Mouse (Mus musculus): ENCODE results near the gene Eps8l2. TPM values are rescaled to one million over a fixed set of nuclear protein-coding genes. Genes with fewer than 3 reads are reported as not detected.
A peak's percentile ranks its signal among the peaks of the same experiment; 100 is the strongest.

Gene Eps8l2
- polyA plus RNA-seq (2014; fragmentation: Nextera tagmentation; extraction: Ambion mirVana): 20.0 and 22.4 TPM in 2 replicates

DNA sequence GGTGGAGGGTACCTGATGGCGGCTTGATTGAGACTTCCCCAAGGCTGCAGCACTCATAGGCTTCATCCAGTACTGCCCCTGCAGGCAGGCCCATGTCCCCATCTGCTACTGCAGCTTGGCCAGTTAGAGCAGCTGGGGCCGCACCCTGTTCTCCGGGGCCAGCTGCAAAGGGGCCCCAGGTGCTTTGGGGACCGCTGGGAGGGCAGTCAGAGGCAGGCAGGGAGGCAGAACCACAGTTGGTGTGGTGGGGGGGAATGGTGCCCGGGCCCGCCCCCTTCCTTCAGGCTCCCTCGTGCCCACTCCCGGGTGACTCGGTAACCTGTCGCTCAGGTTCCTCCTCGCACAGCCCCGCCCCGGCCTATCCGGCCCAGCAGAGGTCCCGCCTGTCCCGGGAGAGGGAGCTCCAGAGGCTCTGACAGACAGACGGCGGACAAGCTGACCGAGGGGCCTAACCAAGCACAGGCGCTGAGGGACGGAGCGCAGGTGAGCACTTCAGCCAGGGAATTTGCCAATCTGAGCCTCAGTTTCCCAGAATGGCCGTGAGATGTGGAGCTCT, at the start of gene Eps8l2:
Eps8l2 (plus strand) TSS at position 305 of the 556 bp plus-strand sequence.
- Histone ChIP-seq H3K36me3 (ENCODE audit: insufficient read depth) (peaks cover 13% of the 10 kb centered on the region; the same call in 1 of the 2 replicates), H3K4me1 (ENCODE audit: insufficient read depth) (no peaks in the 10 kb centered on the region; the same call in 1 of the 2 replicates), H3K9ac (peak within 1 kb of the TSS; percentile 50), H3K27me3 (ENCODE audit: insufficient read depth, low read length) (no peaks in the 10 kb centered on the region; the same call in 1 of the 2 replicates), H3K9me3 (ENCODE audit: low read depth, low read length) (no peaks in the 10 kb centered on the region), H3K4me3 (ENCODE audit: low read depth, low read length) (peak within 1 kb of the TSS; percentile 29), H3K4me2 (peak within 1 kb of the TSS; percentile 56), H3K27ac (ENCODE audit: low read depth) (peak within 1 kb of the TSS; percentile 71; the same call in 1 of the 2 replicates)
- peak; percentile 84 for ATAC-seq (ENCODE audit: insufficient read depth)
- peak; percentile 61 for DNase-seq
- TF ChIP-seq CTCF (IDR thresholded peaks at IDR 0.05; ENCODE audit: low read depth): peak; percentile 40
- WGBS: 4% methylated on average over 23 of the region's 23 CpGs

DNA sequence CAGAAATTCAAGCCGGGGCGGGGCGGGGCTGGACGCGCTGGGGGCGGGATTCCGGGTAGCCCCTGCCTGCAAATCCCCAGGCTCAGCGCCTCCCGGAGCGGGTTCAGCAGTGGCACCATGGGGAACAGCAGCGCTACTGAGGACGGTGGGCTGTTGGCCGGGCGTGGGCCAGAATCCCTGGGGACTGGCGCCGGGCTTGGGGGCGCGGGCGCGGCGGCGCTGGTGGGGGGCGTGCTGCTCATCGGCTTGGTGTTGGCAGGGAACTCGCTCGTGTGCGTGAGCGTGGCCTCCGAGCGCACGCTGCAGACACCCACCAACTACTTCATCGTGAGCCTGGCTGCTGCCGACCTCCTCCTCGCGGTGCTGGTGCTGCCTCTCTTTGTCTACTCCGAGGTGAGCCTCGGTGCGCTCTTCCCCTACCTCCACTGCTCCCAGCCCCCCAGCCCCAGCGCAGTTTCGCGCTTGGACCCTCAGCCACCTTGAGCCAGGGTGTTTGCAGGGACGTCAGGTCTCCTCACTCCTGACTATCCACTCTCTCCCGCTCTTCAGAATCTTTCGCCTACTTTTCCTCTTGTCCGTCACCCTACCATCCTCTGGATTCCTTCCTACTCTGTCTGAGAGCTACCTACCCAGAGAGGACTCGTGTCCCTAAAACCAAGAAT, 46.6 kb upstream of the Eps8l2 start, which contains the start of gene Drd4:
Drd4 (plus strand) TSS at position 86 of the 662 bp plus-strand sequence.
- 2% methylated on average over 46 of the region's 46 CpGs for WGBS
- DNase-seq: peak; percentile 78
- no peaks in the 10 kb centered on the region for H3K9me3 ChIP-seq (ENCODE audit: low read depth, low read length)

DNA sequence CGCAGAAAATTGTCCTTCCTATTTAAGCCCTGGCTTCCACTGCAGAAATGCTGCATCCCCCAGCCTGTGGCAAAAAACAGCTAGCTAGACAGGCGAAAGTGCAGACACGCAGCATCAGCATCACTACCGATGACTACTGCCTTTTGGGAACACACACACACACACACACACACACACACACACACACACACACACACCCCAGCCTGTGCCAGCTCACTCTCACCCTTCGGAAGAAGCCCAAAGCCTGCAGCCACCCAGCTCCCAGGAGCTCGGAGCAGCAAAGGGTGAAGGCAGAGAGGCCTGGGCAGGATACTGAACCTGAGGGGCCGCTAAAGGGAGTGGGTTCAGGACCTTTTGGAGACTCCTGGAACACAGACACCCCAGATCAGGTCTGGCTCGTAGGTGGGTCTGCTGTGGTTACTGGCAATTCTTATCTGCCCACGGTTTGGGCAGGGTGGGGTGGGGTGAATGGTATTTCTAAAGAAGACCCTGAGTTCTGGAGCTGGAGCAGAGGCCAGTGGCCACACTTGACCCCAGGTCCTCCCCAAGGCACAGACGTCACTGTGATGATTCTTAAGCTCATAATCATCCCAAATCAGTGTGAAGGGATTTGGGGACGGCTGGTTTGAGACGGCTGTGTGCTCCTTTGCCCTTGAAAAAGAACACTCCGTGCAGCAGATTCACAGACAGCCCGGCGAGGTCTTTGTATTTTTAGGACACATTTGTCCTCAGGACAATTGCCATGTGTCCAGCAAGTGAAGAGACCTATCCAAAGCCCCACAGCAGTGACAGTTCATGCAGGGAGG, 45.9 kb upstream of the Eps8l2 start:
- Histone ChIP-seq H3K9ac (no peak overlapping the region), H3K27ac (ENCODE audit: low read depth) (no peak overlapping the region), H3K4me1 (ENCODE audit: insufficient read depth) (peaks cover 11% of the 10 kb centered on the region), H3K4me2 (peak overlapping the region; percentile 86), H3K27me3 (ENCODE audit: insufficient read depth, low read length) (peaks cover 50% of the 10 kb centered on the region), H3K4me3 (ENCODE audit: low read depth, low read length) (no peak overlapping the region), H3K9me3 (ENCODE audit: low read depth, low read length) (no peaks in the 10 kb centered on the region), H3K36me3 (ENCODE audit: insufficient read depth) (peaks cover 13% of the 10 kb centered on the region; the same call in 1 of the 2 replicates)
- ATAC-seq (ENCODE audit: insufficient read depth) (no peak), DNase-seq (peak; percentile 22)
- 37% methylated on average over 15 of the region's 15 CpGs for WGBS
- no peak for TF ChIP-seq CTCF (IDR thresholded peaks at IDR 0.05; ENCODE audit: low read depth)

More for the DNA sequence above, 46.6 kb upstream of the Eps8l2 start, which contains the start of gene Drd4:
- Histone ChIP-seq H3K4me2 (peak within 1 kb of the TSS; percentile 86), H3K4me3 (ENCODE audit: low read depth, low read length) (peak within 1 kb of the TSS; percentile 43), H3K36me3 (ENCODE audit: insufficient read depth) (peaks cover 6% of the 10 kb centered on the region; the same call in 1 of the 2 replicates), H3K27me3 (ENCODE audit: insufficient read depth, low read length) (peaks cover 50% of the 10 kb centered on the region), H3K27ac (ENCODE audit: low read depth) (no peak within 1 kb of the TSS), H3K9ac (peak within 1 kb of the TSS; percentile 46), H3K4me1 (ENCODE audit: insufficient read depth) (peaks cover 11% of the 10 kb centered on the region)
- ATAC-seq (ENCODE audit: insufficient read depth): peak; percentile 84
- no peak for TF ChIP-seq CTCF (IDR thresholded peaks at IDR 0.05; ENCODE audit: low read depth)

DNA sequence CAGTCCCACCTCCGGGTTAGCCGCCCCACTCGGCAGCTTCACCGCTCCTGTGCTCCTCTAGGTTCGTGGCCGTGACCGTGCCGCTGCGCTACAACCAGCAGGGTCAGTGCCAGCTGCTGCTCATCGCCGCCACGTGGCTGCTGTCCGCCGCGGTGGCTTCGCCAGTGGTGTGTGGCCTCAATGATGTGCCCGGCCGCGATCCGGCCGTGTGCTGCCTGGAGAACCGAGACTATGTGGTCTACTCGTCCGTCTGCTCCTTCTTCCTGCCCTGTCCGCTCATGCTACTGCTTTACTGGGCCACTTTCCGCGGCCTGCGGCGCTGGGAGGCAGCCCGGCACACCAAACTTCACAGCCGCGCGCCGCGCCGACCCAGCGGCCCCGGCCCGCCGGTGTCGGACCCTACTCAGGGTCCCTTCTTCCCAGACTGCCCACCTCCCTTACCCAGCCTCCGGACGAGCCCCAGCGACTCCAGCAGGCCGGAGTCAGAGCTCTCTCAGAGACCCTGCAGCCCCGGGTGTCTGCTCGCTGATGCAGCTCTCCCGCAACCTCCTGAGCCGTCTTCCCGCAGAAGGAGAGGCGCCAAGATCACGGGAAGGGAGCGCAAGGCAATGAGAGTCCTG, 44.7 kb upstream of the Eps8l2 start:
- Histone ChIP-seq H3K9me3 (ENCODE audit: low read depth, low read length) (no peaks in the 10 kb centered on the region), H3K4me1 (ENCODE audit: insufficient read depth) (peaks cover 11% of the 10 kb centered on the region), H3K36me3 (ENCODE audit: insufficient read depth) (peaks cover 19% of the 10 kb centered on the region; the same call in 1 of the 2 replicates), H3K27me3 (ENCODE audit: insufficient read depth, low read length) (peaks cover 50% of the 10 kb centered on the region), H3K4me3 (ENCODE audit: low read depth, low read length) (peak overlapping the region; percentile 38), H3K9ac (peak overlapping the region; percentile 56), H3K27ac (ENCODE audit: low read depth) (no peak overlapping the region), H3K4me2 (peak overlapping the region; percentile 77)
- ATAC-seq (ENCODE audit: insufficient read depth) (peak; percentile 46; the same call in 1 of the 2 replicates), DNase-seq (peak; percentile 79)
- WGBS: under 1% methylated on average over 53 of the region's 53 CpGs
- peak; percentile 28 for TF ChIP-seq CTCF (IDR thresholded peaks at IDR 0.05; ENCODE audit: low read depth)

DNA sequence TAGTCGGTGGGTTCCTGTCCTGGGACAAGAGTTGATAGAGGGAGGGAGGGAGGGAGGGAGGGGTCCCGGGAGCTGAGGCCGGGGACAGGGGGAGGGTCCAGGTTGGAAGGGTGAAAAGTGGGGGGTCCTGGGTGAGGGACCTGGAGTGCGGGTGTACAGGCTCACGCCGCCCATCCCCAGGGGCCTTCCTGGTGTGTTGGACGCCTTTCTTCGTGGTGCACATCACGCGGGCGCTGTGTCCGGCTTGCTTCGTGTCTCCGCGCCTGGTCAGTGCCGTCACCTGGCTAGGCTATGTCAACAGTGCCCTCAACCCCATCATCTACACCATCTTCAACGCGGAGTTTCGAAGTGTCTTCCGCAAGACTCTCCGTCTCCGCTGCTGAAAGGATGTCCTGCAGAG, 44.2 kb upstream of the Eps8l2 start:
- H3K9ac ChIP-seq: peak overlapping the region; percentile 56; the same call in 1 of the 2 replicates
- no peak for TF ChIP-seq CTCF (IDR thresholded peaks at IDR 0.05; ENCODE audit: low read depth)
- no peak for DNase-seq
- peaks cover 11% of the 10 kb centered on the region for H3K4me1 ChIP-seq (ENCODE audit: insufficient read depth)
- no peaks in the 10 kb centered on the region for H3K9me3 ChIP-seq (ENCODE audit: low read depth, low read length)
- no peak for ATAC-seq (ENCODE audit: insufficient read depth)
- no peak overlapping the region for H3K27ac ChIP-seq (ENCODE audit: low read depth)
- H3K36me3 ChIP-seq (ENCODE audit: insufficient read depth): peaks cover 24% of the 10 kb centered on the region
- H3K27me3 ChIP-seq (ENCODE audit: insufficient read depth, low read length): peaks cover 50% of the 10 kb centered on the region
- H3K4me2 ChIP-seq: peak overlapping the region; percentile 77
- WGBS: 5% methylated on average over 22 of the region's 22 CpGs
- H3K4me3 ChIP-seq (ENCODE audit: low read depth, low read length): peak overlapping the region; percentile 38

DNA sequence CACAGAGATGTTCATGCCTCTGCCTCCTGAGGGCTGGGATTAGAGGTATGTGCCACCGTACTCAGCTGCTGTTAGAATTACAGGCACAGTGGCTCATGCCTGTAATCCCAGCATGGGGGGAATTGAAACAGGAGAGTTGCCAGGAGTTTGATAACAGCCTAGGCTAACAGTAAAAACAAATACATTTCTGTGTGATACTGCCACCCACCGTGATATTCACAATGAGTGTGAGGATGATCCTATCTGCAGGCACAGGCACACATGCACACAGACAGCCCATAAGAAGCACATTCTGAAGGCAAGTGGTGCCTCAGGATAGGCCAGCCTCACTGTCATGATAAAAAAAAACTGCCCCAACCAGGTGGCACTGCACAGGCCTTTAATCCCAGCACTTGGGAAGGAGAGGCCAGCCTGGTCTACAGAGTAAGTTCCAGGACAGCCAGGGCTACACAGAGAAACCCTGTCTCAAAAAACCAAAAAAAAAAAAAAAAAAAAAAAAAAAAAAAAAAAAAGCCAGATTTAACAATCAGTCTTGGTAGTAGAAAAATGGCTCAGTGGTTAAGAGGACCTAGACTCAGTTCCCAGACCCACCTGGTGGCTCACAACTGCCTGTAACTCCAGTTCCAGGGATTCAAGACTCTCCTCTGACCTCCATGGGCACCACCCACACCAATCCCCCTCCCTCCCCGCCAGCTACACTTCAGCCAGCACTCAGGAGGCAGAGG, 40.6 kb upstream of the Eps8l2 start:
- no peak for DNase-seq
- Histone ChIP-seq H3K36me3 (ENCODE audit: insufficient read depth) (peaks cover 59% of the 10 kb centered on the region), H3K4me3 (ENCODE audit: low read depth, low read length) (no peak overlapping the region), H3K9me3 (ENCODE audit: low read depth, low read length) (no peaks in the 10 kb centered on the region), H3K27me3 (ENCODE audit: insufficient read depth, low read length) (peaks cover 24% of the 10 kb centered on the region), H3K27ac (ENCODE audit: low read depth) (no peak overlapping the region), H3K9ac (no peak overlapping the region; the same call in 1 of the 2 replicates), H3K4me1 (ENCODE audit: insufficient read depth) (peaks cover 8% of the 10 kb centered on the region; the same call in 1 of the 2 replicates), H3K4me2 (no peak overlapping the region)
- ATAC-seq (ENCODE audit: insufficient read depth): no peak
- no peak for TF ChIP-seq CTCF (IDR thresholded peaks at IDR 0.05; ENCODE audit: low read depth)
- 74% methylated on average over 3 of the region's 3 CpGs for WGBS
